Mouse (Mus musculus): ENCODE measurements around the gene Sugp1. TPM values are rescaled to one million over a fixed set of nuclear protein-coding genes. Genes with fewer than 3 reads are reported as not detected.

The Sugp1 gene
- polyA plus RNA-seq, 1 experiment from 2014 or later, result 35.4 TPM

Other genes starting within 250 kb of the Sugp1 start
- 9.0 and 9.4 TPM in 2 replicates for gene Gmip, start 234.1 kb upstream of the Sugp1 start, polyA plus RNA-seq (2014; fragmentation: Nextera tagmentation; extraction: Ambion mirVana)
- gene Lpar2, start 220.4 kb upstream of the Sugp1 start, polyA plus RNA-seq (2014; fragmentation: Nextera tagmentation; extraction: Ambion mirVana), result 1.2 and 1.7 TPM in 2 replicates
- gene Pbx4, start 210.3 kb upstream of the Sugp1 start, polyA plus RNA-seq (2014; fragmentation: Nextera tagmentation; extraction: Ambion mirVana), result 41.5 and 42.5 TPM in 2 replicates
- gene Cilp2, start 155.1 kb upstream of the Sugp1 start, polyA plus RNA-seq (2014; fragmentation: Nextera tagmentation; extraction: Ambion mirVana), result 0.50 and 0.73 TPM in 2 replicates
- gene Tssk6, start 140.6 kb upstream of the Sugp1 start, polyA plus RNA-seq (2014; fragmentation: Nextera tagmentation; extraction: Ambion mirVana), result 4.2 and 4.3 TPM in 2 replicates
- 169 and 174 TPM in 2 replicates for gene Ndufa13, start 140.3 kb upstream of the Sugp1 start, polyA plus RNA-seq (2014; fragmentation: Nextera tagmentation; extraction: Ambion mirVana)
- gene Yjefn3, start 140.1 kb upstream of the Sugp1 start, polyA plus RNA-seq (2014; fragmentation: Nextera tagmentation; extraction: Ambion mirVana), result 4.6 and 6.1 TPM in 2 replicates
- 48.8 and 62.0 TPM in 2 replicates for gene Gatad2a, start 46.4 kb upstream of the Sugp1 start, polyA plus RNA-seq (2014; fragmentation: Nextera tagmentation; extraction: Ambion mirVana)
- gene Mau2, start 79 bp upstream of the Sugp1 start, polyA plus RNA-seq (2014; fragmentation: Nextera tagmentation; extraction: Ambion mirVana), result 51.1 and 52.1 TPM in 2 replicates
- 0.86 and 1.4 TPM in 2 replicates for gene Tm6sf2, start 30.1 kb downstream of the Sugp1 start, polyA plus RNA-seq (2014; fragmentation: Nextera tagmentation; extraction: Ambion mirVana)
- 0.22 TPM in 1 of 2 replicates, not detected in the other for gene Hapln4, start 40.6 kb downstream of the Sugp1 start, polyA plus RNA-seq (2014; fragmentation: Nextera tagmentation; extraction: Ambion mirVana)
- gene Ncan, start 78.1 kb downstream of the Sugp1 start, polyA plus RNA-seq (2014; fragmentation: Nextera tagmentation; extraction: Ambion mirVana), result 71.3 and 74.5 TPM in 2 replicates
- 16.7 and 19.2 TPM in 2 replicates for gene Nr2c2ap, start 88.5 kb downstream of the Sugp1 start, polyA plus RNA-seq (2014; fragmentation: Nextera tagmentation; extraction: Ambion mirVana)
- gene Rfxank, start 96.3 kb downstream of the Sugp1 start, polyA plus RNA-seq (2014; fragmentation: Nextera tagmentation; extraction: Ambion mirVana), result 10.9 and 14.6 TPM in 2 replicates
- 48.4 and 49.0 TPM in 2 replicates for gene Borcs8, start 96.7 kb downstream of the Sugp1 start, polyA plus RNA-seq (2014; fragmentation: Nextera tagmentation; extraction: Ambion mirVana)
- 0.28 and 0.32 TPM in 2 replicates for gene Mef2b, start 96.9 kb downstream of the Sugp1 start, polyA plus RNA-seq (2014; fragmentation: Nextera tagmentation; extraction: Ambion mirVana)
- gene Tmem161a, start 129.5 kb downstream of the Sugp1 start, polyA plus RNA-seq (2014; fragmentation: Nextera tagmentation; extraction: Ambion mirVana), result 22.3 and 24.3 TPM in 2 replicates
- 1.5 and 2.0 TPM in 2 replicates for gene Slc25a42, start 169.5 kb downstream of the Sugp1 start, polyA plus RNA-seq (2014; fragmentation: Nextera tagmentation; extraction: Ambion mirVana)
- gene Sugp2, start 191.4 kb downstream of the Sugp1 start, polyA plus RNA-seq (2014; fragmentation: Nextera tagmentation; extraction: Ambion mirVana), result 46.5 and 46.8 TPM in 2 replicates
- gene Armc6, start 191.7 kb downstream of the Sugp1 start, polyA plus RNA-seq (2014; fragmentation: Nextera tagmentation; extraction: Ambion mirVana), result 34.0 and 37.5 TPM in 2 replicates
- 50.4 and 51.6 TPM in 2 replicates for gene Homer3, start 240.0 kb downstream of the Sugp1 start, polyA plus RNA-seq (2014; fragmentation: Nextera tagmentation; extraction: Ambion mirVana)